Mouse (Mus musculus) left cerebral cortex, postnatal 25 days (tissue): ENCODE measurements around the gene Ccdc187. TPM values are rescaled to one million over a fixed set of nuclear protein-coding genes. Genes with fewer than 3 reads are reported as not detected.

Experiments
- DNase-seq, 2 experiments: peaks; one replicate each; pipeline ENCODE4 v3.0.0; 2022; ENCODE audit warnings: low spot score in 2 of 2, mixed read lengths in 1 of 2
- intact Hi-C: fragments of 180-260 bp; cut with DNase I; formaldehyde crosslinking; loops from one replicate; pipeline ENCODE4 v1.15.1; 2025
- total RNA-seq, 2 experiments: library from RNA; stranded (reverse); gene quantifications; 2 replicates each; pipeline ENCODE4 v1.2.3; 2021

Ccdc187 gene
- 1 to 10 TPM in 1 of 2 experiments, under 1 TPM in 1; 0.57 to 4.3 TPM for total RNA-seq

DNA sequence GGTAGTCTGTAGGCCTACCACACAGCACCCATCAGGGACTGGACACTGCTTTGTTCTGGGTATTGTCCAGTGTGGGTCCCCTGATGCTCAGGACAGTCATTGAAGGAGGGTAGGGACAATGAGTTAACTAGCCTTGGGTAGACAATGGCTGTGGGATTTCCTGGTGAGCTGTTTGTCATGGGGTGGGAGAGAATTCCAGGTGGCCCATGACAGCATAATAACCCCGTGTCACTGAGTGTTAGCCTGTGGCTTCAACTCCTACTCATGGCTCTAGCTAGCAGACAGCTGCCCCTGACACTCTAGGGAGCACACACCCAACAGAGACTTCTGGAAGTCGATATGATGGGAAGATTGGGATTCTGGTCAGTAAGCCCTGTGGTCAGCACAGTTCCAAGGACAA lies at the start of gene Ccdc187:
Gene Ccdc187, minus strand, starts transcription at position 101 of the 400 bp plus-strand sequence.
- DNase-seq: no peak
- intact Hi-C loops: no loop called here

DNA sequence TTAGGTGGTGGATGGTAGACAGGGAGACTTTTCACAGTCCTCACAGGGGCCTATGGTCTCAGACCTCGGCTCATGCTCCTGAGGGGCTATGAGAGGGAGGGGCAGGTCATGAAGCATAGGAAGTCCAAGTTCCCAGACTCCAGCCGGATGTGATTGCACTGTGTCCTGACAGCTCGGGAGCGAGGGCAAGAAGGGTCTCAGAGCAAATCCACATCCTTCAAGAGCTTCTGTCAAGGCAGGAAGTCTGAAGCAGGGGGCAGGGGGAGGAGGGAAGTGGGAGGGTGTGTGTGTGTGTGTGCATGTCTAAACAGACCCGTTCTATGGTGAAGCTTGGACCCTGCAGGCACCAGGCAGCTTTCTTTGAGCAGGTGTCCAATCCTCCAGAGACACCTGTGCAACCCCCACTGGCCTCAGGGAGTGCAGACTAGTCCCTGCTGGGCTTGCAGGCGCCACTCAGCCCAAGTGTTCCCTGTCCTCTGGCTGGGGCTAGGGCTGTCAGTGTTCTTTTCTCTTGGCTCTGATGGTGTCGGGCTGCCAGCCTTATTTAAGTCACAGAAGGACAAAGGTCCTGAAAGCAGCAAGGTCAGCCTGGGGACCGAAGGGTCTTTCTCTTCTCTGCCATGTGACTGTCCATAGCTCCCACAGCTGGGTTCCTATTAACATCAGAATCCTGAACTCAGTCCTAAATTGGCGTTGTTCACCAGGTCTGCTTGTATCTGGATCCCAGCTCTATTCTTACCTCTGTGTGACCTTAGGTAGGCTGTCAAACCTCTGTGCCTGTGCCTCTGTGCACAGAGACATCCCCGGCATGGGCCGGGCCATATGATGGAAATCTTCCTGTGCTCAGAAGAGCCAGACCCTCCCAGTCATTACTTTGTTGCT lies 48.5 kb upstream of the Ccdc187 start:
- intact Hi-C loops: no loop called here
- no peak for DNase-seq

DNA sequence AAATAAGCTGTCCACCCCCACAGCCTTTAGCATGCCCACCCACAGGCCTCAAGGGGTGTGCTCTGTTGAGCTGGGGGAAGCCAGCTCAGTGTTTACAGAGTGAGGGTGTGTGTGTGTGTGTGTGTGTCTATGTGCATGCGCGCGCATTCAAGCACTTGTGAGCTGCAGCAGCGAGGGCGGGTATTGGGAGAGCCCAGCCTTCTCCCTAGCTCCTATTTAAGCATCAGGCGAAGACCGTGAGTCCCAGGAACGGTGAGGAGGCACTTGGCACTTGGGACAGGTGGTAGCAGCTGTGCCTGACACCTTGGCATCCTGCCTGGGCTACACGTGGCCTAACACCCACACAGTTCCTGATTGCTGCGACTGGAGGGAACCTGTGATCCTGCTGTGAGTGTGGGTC lies 47.7 kb upstream of the Ccdc187 start:
- DNase-seq: peak; percentile 82 to 88

DNA sequence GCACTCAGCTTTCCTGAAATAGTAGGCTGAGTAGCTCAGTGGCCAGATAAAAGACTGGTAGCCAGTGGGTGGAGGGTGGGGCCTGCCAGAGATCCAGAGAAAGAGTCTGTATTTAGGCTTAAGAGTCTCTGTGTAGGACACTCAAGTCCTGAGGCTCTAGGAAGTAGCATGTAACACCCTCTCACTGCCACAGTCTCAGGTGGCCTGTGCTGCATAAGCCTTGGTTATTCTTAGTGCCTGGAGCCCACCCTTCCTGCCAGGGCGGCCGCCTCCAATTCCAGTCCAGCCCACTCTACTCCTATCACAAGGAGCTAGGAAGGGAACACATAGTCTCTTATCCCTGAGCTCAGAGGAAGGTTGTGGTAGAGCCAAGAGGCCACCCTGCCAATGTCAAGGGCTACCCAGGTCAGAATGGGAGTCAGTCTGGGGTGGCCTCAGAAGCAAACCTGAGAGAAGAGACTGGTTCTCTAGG lies 47.2 kb upstream of the Ccdc187 start:
- peak; percentile 36 to 82 for DNase-seq
- intact Hi-C loops: no loop called here

More for the DNA sequence above, 47.7 kb upstream of the Ccdc187 start:
- intact Hi-C loops: no loop called here

DNA sequence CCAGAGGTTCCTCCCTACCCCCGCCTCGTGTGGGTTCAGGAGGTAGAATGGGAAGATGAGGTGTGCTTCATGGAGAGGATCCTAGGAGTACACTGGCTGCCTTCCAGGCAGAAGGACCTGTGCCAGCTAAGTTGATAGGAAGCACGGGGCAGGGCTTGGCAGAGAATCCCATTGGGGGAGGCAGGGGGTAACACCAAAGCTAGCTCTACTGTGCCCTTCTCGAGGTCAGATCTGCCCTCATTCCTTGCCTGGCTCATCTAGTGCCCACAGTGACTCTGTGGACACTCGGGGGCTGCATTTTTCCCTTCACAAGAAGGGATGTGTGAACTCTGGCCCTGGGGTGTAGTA lies 44.8 kb upstream of the Ccdc187 start:
- intact Hi-C loops: no loop called here
- no peak for DNase-seq

DNA sequence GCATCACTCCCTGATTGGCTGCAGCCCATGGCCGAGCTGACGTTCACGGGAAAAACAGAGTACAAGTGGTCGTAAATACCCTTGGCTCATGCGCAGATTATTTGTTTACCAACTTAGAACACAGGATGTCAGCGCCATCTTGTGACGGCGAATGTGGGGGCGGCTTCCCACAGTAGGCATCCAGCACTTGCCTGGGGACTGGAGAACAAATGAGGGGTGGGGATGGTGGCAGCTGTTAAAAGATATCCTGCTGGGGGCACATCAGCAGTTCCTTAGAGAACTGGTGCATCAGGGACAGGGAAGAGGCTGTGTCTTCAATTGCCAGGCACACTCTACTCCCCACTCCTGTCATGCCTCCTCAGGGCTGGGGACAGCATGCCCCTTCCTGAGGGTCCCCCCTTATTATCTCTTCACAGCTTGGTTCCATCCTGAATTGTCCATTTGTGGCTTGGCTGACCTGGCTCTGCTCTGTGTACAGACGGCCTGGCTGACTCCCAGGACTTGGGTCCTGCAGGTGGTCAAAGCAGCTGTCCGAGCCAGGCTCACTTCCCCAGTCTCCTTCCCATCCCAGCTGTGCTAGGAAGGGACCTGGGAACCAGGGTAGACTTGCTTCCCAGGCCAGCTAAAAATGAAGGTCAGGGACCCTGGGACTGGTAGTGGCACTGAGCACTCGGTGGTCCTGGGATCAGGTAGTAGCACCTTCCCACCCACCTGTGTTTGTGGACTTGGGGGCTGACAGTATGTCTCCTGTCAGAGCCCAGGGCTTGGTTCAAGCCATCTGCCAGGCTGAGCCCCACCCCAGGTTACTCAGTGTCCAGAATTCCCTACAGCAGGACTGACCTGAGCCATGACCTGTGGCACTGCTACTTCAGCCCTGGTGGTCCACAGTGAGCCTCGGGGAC lies 44.2 kb upstream of the Ccdc187 start:
- intact Hi-C loops: no loop called here
- DNase-seq: no peak

DNA sequence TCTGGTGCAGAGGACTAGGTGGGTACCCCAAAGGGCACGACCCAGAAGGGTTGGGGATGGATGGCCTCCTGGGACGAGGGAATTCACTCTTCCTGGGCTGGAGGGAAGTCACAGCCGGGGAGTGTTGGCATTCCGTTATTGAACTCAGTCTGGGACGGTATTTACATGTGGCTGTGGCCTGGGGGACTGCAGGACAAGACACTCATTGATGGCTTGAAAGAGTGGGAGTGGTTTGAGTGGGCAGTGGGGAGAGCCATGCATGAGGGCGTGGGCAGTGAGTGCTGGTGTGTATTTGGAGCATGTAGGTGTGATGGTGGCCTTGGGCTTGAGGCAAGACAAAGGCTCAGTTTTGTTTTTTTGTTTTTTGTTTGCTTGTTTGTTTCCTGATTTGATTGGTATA lies 36.3 kb upstream of the Ccdc187 start:
- intact Hi-C loops: no loop called here
- peak in 1 of 2 experiments; percentile 30 for DNase-seq

DNA sequence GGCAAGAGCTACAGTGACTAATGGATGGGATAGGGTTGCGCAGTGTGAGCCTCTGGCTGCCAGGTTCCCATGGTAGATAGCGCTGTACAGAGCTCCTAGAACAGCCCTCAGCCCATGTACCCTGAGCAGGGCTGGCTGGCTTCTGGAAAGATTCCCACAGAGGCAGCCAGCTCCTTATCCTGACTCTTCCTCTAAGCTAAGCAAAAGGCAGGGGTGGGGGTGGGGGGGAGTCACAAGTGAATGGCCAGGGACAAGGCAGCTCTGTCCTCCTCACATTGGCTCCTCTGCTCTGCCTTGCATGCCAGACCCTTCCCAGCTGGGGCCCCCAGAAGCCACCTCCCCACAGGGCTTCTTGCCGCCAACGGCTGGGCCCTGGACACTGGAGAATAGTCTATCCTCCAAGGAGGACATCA lies 35.7 kb upstream of the Ccdc187 start:
- DNase-seq: no peak
- intact Hi-C loops: no loop called here

DNA sequence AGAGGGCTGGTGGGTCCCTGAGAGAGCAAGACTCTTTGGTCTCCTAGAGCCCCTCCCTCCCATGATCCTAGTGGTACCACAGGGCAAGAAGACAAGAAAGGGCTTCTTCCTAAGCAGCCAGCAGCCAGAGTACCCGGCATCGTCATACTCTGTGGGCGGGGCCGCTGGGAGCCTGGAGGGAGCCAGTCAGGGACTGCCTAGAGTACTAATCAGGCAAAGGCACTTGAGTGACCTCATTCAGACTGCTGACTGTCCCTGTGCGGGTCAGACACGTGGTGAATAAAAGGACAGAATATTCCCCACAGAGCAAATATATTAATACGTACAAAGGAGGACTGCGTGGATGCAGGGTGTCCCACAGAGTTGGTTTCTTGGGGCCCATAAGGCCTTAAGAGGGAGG lies 35.0 kb upstream of the Ccdc187 start:
- intact Hi-C loops: loop anchor here (5.0 to 10.0 kb wide), 2 partner anchors 113 to 235 kb away; no protein-coding TSS in a partner anchor
- peak in 1 of 2 experiments; percentile 54 for DNase-seq

DNA sequence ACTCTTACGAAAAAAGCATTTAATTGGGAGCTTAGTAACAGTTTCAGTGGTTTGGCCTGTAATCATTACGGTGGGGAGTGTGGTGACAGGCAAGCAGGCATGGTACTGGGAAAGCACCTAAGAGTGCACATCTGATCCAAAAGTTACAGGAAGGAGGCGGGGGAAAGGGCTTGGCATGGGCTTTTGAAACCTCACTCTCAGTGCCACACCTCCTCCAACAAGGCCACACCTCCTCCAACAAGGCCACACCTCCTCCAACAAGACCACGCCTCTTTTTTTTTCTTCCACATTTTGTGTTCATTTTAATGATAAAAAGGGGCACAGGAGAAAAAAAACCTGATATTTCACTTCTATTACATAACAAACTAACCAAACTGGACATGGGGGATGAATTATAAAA lies 33.5 kb upstream of the Ccdc187 start:
- DNase-seq: no peak
- intact Hi-C loops: loop anchor here (5.0 to 10.0 kb wide), 2 partner anchors 114 to 237 kb away; no protein-coding TSS in a partner anchor

DNA sequence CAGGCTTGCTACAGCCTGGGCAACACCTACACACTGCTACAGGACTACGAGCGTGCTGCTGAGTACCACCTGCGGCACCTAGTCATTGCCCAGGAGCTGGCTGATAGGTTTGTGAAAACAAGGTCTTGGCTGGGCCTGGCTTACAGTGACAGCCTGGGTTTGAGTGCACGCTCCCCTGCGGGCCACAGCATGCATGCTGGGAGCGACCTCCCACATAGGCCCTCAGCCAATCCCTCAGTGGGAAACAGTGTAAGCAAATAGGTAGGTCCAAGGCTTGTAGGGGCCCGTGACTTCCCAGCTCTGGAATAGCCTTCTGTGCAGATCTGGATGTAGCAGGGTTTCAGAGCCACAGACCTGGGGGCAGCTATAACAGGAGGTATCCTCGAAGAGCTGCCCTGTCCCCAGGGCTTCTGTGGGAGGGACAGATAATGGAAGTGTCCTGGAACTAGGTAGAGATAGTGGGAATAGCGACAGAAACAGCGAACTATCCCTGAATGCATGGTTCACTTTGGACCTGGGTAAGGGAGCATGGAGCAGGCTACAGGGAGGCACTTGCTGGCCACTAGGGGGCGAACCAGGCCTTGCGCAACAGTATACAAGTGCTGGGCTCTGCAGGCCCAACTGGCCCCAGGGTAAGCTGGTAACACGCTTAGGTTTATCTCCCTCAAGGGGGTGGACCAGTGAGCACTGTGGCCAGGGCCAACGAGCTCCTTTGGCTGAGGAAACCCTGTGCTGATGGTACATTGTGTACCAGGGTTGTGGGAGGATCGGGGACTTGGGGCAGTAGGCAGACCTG lies 31.2 kb upstream of the Ccdc187 start:
- intact Hi-C loops: loop anchor here (1.0 to 10.0 kb wide), 3 partner anchors 27 to 239 kb away; partner anchors contain the start of gene Dnlz

DNA sequence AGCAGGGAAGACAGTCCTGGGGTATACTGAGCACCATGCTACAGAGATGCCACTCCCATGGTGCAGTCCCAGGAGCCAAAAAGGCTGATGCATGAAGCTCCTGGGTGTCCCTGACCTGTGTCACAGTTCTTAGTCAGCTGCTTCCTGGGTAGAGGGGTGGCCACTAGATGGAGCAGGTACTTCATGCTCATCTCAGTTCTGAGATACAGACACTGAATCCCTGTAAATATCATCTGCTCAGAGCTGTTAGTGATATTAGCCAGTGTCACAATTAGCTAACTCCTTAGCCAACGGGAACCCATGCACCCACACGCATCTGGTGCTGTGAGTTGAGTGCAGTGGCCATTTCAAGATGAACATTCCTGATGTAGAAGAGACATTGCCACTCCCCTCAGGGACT lies 30.6 kb upstream of the Ccdc187 start:
- intact Hi-C loops: loop anchor here (1.0 to 10.0 kb wide), 3 partner anchors 27 to 240 kb away; partner anchors contain the start of gene Dnlz
- peak in 1 of 2 experiments; percentile 70 for DNase-seq

More for the DNA sequence above, 31.2 kb upstream of the Ccdc187 start:
- DNase-seq: no peak

DNA sequence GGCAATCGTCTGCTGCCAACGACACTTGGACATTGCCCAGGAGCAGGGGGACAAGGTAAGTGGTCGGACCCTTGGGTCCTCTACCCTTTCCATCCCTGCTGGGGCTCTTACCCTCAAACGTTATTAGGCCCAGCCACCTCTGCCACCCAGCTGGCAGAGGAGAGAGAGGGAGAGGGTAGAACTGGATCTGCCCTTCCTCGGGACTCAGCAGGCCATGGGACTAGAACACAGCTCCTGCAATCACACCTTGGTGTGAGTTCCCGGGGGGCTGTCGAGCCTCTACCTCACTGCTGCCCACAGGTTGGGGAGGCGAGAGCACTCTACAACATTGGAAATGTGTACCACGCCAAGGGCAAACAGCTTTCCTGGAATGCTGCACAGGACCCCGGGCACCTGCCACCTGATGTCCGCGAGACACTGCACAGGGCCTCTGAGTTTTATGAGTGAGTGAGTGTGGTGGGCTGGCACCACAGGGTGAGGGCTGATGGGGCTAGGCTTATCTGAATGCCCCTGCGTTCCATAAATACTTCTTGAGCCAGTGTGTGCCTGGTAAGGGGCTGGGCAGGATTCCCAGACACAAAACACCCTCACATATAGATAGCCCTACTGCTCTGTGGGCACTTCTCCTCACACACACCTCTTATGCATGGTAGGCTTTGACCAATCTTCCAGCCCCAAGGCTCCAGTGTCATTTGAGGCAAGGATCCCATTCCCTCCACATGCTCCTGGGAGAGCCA lies 29.4 kb upstream of the Ccdc187 start:
- DNase-seq: no peak
- intact Hi-C loops: loop anchor here (10.0 kb wide), 1 partner anchor 241 kb away; no protein-coding TSS in a partner anchor

DNA sequence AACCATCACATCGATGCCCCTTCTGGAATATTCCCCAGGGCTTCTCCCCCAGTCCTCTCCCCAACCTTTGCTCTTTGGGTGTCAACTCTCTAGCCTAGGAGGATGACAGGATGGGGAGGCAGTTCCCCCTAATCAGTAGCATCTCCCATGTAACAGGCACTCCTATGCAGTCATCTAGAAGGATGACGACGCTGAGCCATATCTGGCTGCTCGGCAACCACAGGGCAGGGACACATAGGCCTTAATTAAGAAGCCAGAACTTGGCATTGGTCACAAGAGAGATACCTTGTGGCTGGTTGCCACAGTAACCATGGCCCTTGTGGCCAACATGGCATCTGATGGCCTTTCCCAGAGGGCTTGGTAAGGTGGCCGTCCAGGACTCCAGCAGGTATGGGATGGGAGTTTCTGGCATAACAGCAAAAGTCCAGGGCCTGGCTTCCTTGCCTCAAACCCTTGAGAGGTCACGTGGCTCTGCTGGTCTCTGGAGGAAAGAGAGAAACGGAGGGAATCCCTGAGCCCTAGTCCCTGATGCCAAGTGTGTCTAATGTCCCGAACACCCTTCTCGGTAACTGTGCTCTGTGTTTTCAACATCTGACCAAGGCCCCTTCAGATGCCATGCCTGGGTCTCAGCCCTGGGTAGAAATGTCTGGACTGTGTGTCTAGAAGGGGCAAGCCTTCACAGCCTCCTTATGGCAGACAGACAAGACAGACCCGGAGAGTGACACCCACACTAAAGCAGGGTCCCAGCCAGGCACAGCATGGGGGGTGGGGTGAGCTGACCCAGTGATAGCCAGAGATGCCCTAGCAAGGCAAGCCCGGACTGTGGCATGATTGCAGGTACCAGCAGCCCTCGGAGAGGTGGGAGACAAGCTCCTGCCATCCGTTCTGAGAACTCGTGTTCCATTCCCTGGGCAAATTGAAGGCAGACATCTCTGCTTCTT lies 26.2 kb upstream of the Ccdc187 start:
- intact Hi-C loops: loop anchor here (10.0 kb wide), 1 partner anchor 244 kb away; no protein-coding TSS in a partner anchor
- no peak for DNase-seq

DNA sequence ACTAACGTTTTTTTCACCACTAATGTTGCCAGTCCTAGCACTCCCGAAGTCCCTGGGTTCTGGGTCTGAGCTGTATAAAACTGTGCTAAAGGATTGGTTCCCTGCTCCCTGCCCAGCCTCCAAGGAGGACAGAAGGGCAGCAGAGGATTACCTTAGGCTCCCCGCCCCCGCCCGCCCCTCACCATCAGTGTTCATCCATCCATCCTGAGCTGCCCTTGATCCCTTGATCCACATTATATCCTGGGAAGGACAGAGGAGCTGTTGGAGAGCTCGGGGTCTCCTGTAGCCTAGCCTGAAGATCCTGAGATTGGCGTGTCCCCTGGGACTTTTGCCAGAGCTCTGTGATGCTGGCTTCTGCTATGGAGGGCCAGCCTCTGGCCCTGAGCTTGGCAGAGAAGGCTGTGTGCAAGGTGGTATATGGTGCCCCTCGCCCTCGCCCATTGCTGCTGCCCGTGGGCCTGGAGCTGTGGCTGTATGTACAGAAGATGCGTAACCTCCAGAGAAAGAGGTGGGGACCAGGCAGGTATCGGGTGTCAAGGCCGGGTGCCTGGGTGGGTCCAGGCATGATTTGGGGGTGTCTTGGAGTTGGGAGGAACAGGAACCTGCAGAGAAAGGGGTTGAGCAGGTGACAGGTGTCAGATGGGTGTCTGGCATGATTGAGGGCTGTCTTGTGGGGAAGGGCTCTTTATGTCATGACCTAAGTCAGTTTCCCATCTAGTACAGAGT lies 25.3 kb upstream of the Ccdc187 start:
- intact Hi-C loops: loop anchor here (10.0 kb wide), 2 partner anchors 245 to 585 kb away; partner anchors contain the start of gene Surf6
- DNase-seq: no peak

DNA sequence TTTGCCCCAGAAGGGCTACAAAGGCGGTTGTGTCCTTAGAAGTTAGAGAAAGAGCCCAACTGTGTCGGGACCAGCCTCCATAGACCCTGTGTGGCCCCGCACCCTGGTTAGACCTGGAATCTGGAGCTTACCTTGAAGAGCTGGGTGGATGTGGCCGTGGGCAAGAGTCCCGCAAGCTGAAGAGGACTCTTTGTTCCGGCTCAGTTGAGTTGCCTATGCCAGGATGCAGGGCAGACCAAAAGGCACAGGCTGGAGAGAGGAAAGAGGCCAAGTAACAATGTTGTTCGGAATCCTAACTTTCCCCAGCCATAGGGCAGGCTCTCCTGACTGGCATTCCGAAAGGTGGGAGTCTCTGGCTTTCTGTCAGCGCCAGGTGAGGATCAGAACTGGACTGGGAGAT lies 24.8 kb upstream of the Ccdc187 start:
- intact Hi-C loops: loop anchor here (10.0 kb wide), 1 partner anchor 586 kb away; the partner anchor contains the start of gene Surf6
- no peak for DNase-seq
